Mouse (Mus musculus): ENCODE measurements at regions not wholly inside any gene's neighbourhood (a gene's known extent, or its start where the extent isn't known, plus 50 kb on each side); places are given as distances from the start of the nearest gene placed in this dataset.
"Not testable (repeated sequence)": the region's sequence is repeated elsewhere in the genome, so short reads cannot be mapped to it uniquely, and the experiment has no call there.

GRCm38 (mm10) chr3:118194754-118195153 is 326.0 kb upstream of the Snx7 start:
- no peak overlapping the region for H3K4me2 ChIP-seq
- WGBS, result 46% methylated on average over 1 of the region's 1 CpGs
- H3K27me3 ChIP-seq (replicated peaks), result no peaks in the 10 kb centered on the region
- no peak for ATAC-seq (ENCODE audit: extremely low read depth, insufficient number of reproducible peaks, low FRiP score, low TSS enrichment)
- H3K27ac ChIP-seq (replicated peaks), result no peak overlapping the region
- no peak overlapping the region for H3K4me3 ChIP-seq
- peaks cover 7% of the 10 kb centered on the region for H3K4me1 ChIP-seq
- H3K9ac ChIP-seq, result no peak overlapping the region
- no peaks in the 10 kb centered on the region for H3K9me3 ChIP-seq
- no peaks in the 10 kb centered on the region for H3K36me3 ChIP-seq

GRCm38 (mm10) chr3:118189382-118189781 is 320.6 kb upstream of the Snx7 start:
- Histone ChIP-seq H3K4me2 (no peak overlapping the region), H3K9ac (no peak overlapping the region), H3K9me3 (no peaks in the 10 kb centered on the region), H3K27me3 (replicated peaks) (no peaks in the 10 kb centered on the region), H3K36me3 (no peaks in the 10 kb centered on the region), H3K4me1 (peaks cover 17% of the 10 kb centered on the region), H3K4me3 (no peak overlapping the region), H3K27ac (replicated peaks) (peak overlapping the region; percentile 61)
- no peak; the same call in 1 of the 2 replicates for ATAC-seq (ENCODE audit: extremely low read depth, insufficient number of reproducible peaks, low FRiP score, low TSS enrichment)

GRCm38 (mm10) chr3:118177446-118177845 is 308.7 kb upstream of the Snx7 start:
- H3K4me2 ChIP-seq, result no peak overlapping the region
- no peaks in the 10 kb centered on the region for H3K4me1 ChIP-seq
- H3K27ac ChIP-seq (replicated peaks), result no peak overlapping the region
- no peaks in the 10 kb centered on the region for H3K36me3 ChIP-seq
- H3K9ac ChIP-seq, result no peak overlapping the region
- H3K9me3 ChIP-seq, result no peaks in the 10 kb centered on the region
- no peak overlapping the region for H3K4me3 ChIP-seq
- H3K27me3 ChIP-seq (replicated peaks), result no peaks in the 10 kb centered on the region
- no peak for ATAC-seq (ENCODE audit: extremely low read depth, insufficient number of reproducible peaks, low FRiP score, low TSS enrichment)
- WGBS, result 81% methylated on average over 2 of the region's 2 CpGs

GRCm38 (mm10) chr3:118162916-118163315 is 294.2 kb upstream of the Snx7 start:
- ATAC-seq (ENCODE audit: extremely low read depth, insufficient number of reproducible peaks, low FRiP score, low TSS enrichment), result no peak
- H3K9ac ChIP-seq, result no peak overlapping the region
- H3K4me1 ChIP-seq, result no peaks in the 10 kb centered on the region
- WGBS, result 76% methylated on average over 2 of the region's 2 CpGs
- no peak overlapping the region for H3K4me2 ChIP-seq
- H3K9me3 ChIP-seq, result no peaks in the 10 kb centered on the region
- H3K27me3 ChIP-seq (replicated peaks), result no peaks in the 10 kb centered on the region
- no peaks in the 10 kb centered on the region for H3K36me3 ChIP-seq
- H3K4me3 ChIP-seq, result no peak overlapping the region
- H3K27ac ChIP-seq (replicated peaks), result no peak overlapping the region

- 95% methylated on average over 1 of the region's 1 CpGs for WGBS
- no peak for ATAC-seq (ENCODE audit: extremely low read depth, insufficient number of reproducible peaks, low FRiP score, low TSS enrichment)
- Histone ChIP-seq H3K4me2 (no peak overlapping the region), H3K9ac (no peak overlapping the region), H3K9me3 (no peaks in the 10 kb centered on the region), H3K36me3 (no peaks in the 10 kb centered on the region), H3K27ac (replicated peaks) (no peak overlapping the region), H3K27me3 (replicated peaks) (no peaks in the 10 kb centered on the region), H3K4me1 (peaks cover 3% of the 10 kb centered on the region; the same call in 1 of the 2 replicates), H3K4me3 (no peak overlapping the region)
These were observed 276.1 kb upstream of the Snx7 start for GRCm38 (mm10) chr3:118144788-118145187.

- Histone ChIP-seq H3K4me1 (peaks cover 3% of the 10 kb centered on the region; the same call in 1 of the 2 replicates), H3K4me2 (no peak overlapping the region), H3K9me3 (no peaks in the 10 kb centered on the region), H3K36me3 (no peaks in the 10 kb centered on the region), H3K4me3 (no peak overlapping the region), H3K27ac (replicated peaks) (no peak overlapping the region), H3K27me3 (replicated peaks) (no peaks in the 10 kb centered on the region), H3K9ac (no peak overlapping the region)
- 80% methylated on average over 8 of the region's 8 CpGs for WGBS
- no peak for ATAC-seq (ENCODE audit: extremely low read depth, insufficient number of reproducible peaks, low FRiP score, low TSS enrichment)
These were observed 273.0 kb upstream of the Snx7 start for GRCm38 (mm10) chr3:118141731-118142130.

- no peak overlapping the region for H3K27ac ChIP-seq (replicated peaks)
- no peaks in the 10 kb centered on the region for H3K9me3 ChIP-seq
- no peaks in the 10 kb centered on the region for H3K27me3 ChIP-seq (replicated peaks)
- 70% methylated on average over 2 of the region's 2 CpGs for WGBS
- ATAC-seq (ENCODE audit: extremely low read depth, insufficient number of reproducible peaks, low FRiP score, low TSS enrichment), result no peak
- no peaks in the 10 kb centered on the region for H3K36me3 ChIP-seq
- no peak overlapping the region for H3K4me3 ChIP-seq
- H3K4me2 ChIP-seq, result no peak overlapping the region
- peaks cover 3% of the 10 kb centered on the region; the same call in 1 of the 2 replicates for H3K4me1 ChIP-seq
- no peak overlapping the region for H3K9ac ChIP-seq
These were observed 271.4 kb upstream of the Snx7 start for GRCm38 (mm10) chr3:118140108-118140507.

GRCm38 (mm10) chr3:118128349-118128748 is 259.6 kb upstream of the Snx7 start:
- not testable (repeated sequence) for H3K4me3 ChIP-seq; ATAC-seq (ENCODE audit: extremely low read depth, insufficient number of reproducible peaks, low FRiP score, low TSS enrichment); H3K4me1 ChIP-seq; H3K27me3 ChIP-seq (replicated peaks); H3K9me3 ChIP-seq; H3K27ac ChIP-seq (replicated peaks); H3K36me3 ChIP-seq; H3K9ac ChIP-seq; H3K4me2 ChIP-seq
- WGBS, result 75% methylated on average over 1 of the region's 1 CpGs

GRCm38 (mm10) chr3:118102635-118103034 is 233.9 kb upstream of the Snx7 start:
- H3K36me3 ChIP-seq, result no peaks in the 10 kb centered on the region
- H3K9ac ChIP-seq, result no peak overlapping the region
- H3K4me2 ChIP-seq, result no peak overlapping the region
- no peak for ATAC-seq (ENCODE audit: extremely low read depth, insufficient number of reproducible peaks, low FRiP score, low TSS enrichment)
- WGBS, result 80% methylated on average over 4 of the region's 4 CpGs
- H3K27me3 ChIP-seq (replicated peaks), result no peaks in the 10 kb centered on the region
- H3K9me3 ChIP-seq, result no peaks in the 10 kb centered on the region
- H3K27ac ChIP-seq (replicated peaks), result no peak overlapping the region
- no peak overlapping the region for H3K4me3 ChIP-seq
- H3K4me1 ChIP-seq, result no peaks in the 10 kb centered on the region

GRCm38 (mm10) chr3:118084508-118084907 is 215.8 kb upstream of the Snx7 start:
- H3K9me3 ChIP-seq, result no peaks in the 10 kb centered on the region
- no peak for ATAC-seq (ENCODE audit: extremely low read depth, insufficient number of reproducible peaks, low FRiP score, low TSS enrichment)
- no peak overlapping the region for H3K4me2 ChIP-seq
- no peak overlapping the region for H3K4me3 ChIP-seq
- 57% methylated on average over 3 of the region's 3 CpGs for WGBS
- H3K36me3 ChIP-seq, result no peaks in the 10 kb centered on the region
- no peak overlapping the region for H3K9ac ChIP-seq
- H3K27me3 ChIP-seq (replicated peaks), result no peaks in the 10 kb centered on the region
- no peak overlapping the region for H3K27ac ChIP-seq (replicated peaks)
- H3K4me1 ChIP-seq, result no peaks in the 10 kb centered on the region

GRCm38 (mm10) chr3:118072363-118072762 is 203.6 kb upstream of the Snx7 start:
- Histone ChIP-seq H3K4me2 (no peak overlapping the region), H3K4me3 (no peak overlapping the region), H3K4me1 (peaks cover 12% of the 10 kb centered on the region), H3K9me3 (no peaks in the 10 kb centered on the region), H3K27ac (replicated peaks) (no peak overlapping the region), H3K36me3 (no peaks in the 10 kb centered on the region), H3K27me3 (replicated peaks) (no peaks in the 10 kb centered on the region), H3K9ac (no peak overlapping the region)
- WGBS, result 53% methylated on average over 3 of the region's 3 CpGs
- ATAC-seq (ENCODE audit: extremely low read depth, insufficient number of reproducible peaks, low FRiP score, low TSS enrichment), result no peak

- ATAC-seq (ENCODE audit: extremely low read depth, insufficient number of reproducible peaks, low FRiP score, low TSS enrichment), result no peak
- H3K4me1 ChIP-seq, result peaks cover 12% of the 10 kb centered on the region
- WGBS, result 33% methylated on average over 4 of the region's 4 CpGs
- no peaks in the 10 kb centered on the region for H3K27me3 ChIP-seq (replicated peaks)
- no peak overlapping the region for H3K9ac ChIP-seq
- H3K4me2 ChIP-seq, result no peak overlapping the region
- no peaks in the 10 kb centered on the region for H3K36me3 ChIP-seq
- H3K4me3 ChIP-seq, result no peak overlapping the region
- peak overlapping the region; percentile 54 for H3K27ac ChIP-seq (replicated peaks)
- no peaks in the 10 kb centered on the region for H3K9me3 ChIP-seq
These were observed 201.4 kb upstream of the Snx7 start for GRCm38 (mm10) chr3:118070129-118070528.

Data from heart, embryonic 13.5 days (tissue).